Mouse (Mus musculus) G1E (cell line): ENCODE data around the gene Crp.

Experiments
- CTCF ChIP-seq: IDR thresholded peaks from 2 replicates; pipeline ENCODE4 v1.5.1; 2012; ENCODE audit warnings: low read depth, low read length, inconsistent platforms, mixed read lengths
- GATA1 ChIP-seq: IDR thresholded peaks from 2 replicates; pipeline ENCODE4 v1.6.1; 2012; ENCODE audit warnings: borderline replicate concordance, low read length, inconsistent platforms, mixed read lengths

DNA sequence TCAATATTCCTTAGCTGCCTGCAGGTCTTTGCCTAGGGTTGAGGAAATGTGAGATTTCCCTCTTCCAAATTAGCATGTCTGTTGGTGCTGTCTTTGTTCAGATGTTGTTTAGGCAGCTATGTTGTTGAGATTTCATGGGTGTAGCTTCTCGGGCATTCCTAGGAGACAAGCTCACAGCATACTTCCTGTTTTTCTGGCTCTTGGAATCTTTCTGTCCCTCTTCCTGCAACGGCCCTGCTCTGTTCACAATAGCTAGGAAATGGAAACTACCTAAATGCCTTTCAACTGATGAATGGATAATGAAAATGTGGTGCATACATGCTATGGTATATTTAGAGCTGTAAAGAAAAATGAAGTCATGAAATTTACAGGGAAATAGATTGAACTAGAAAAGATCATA lies 13.5 kb downstream of the Crp start:
- TF ChIP-seq CTCF (no peak), GATA1 (no peak)
